Mouse (Mus musculus) embryonic facial prominence, embryonic 10.5 days (tissue): ENCODE measurements around the gene Sf1. TPM values are rescaled to one million over a fixed set of nuclear protein-coding genes. Genes with fewer than 3 reads are reported as not detected.
A peak's percentile ranks its signal among the peaks of the same experiment; 100 is the strongest.

Experiments
- DNase-seq: peaks from one replicate; pipeline ENCODE4 v3.0.0-alpha.2; 2017; ENCODE audit warnings: low spot score
- H3K27ac ChIP-seq: fragments of 300-500 bp; sonication (generic); replicated peaks from 2 replicates; pipeline ENCODE4 v1.5.1; 2016; ENCODE audit warnings: mild to moderate bottlenecking
- H3K27me3 ChIP-seq: fragments of 300-500 bp; sonication (generic); replicated peaks from 2 replicates; pipeline ENCODE4 v1.6.1; 2016; ENCODE audit warnings: low read depth, mild to moderate bottlenecking; ENCODE audit not compliant: poor library complexity, severe bottlenecking
- H3K36me3 ChIP-seq: fragments of 300-500 bp; sonication (generic); replicated peaks from 2 replicates; pipeline ENCODE4 v1.6.1; 2016; ENCODE audit warnings: mild to moderate bottlenecking, moderate library complexity
- H3K4me1 ChIP-seq: fragments of 300-500 bp; sonication (generic); 2 replicates; pipeline ENCODE4 v1.6.1; 2016
- H3K4me3 ChIP-seq: fragments of 300-500 bp; sonication (generic); 2 replicates; pipeline ENCODE4 v1.5.1; 2016; ENCODE audit warnings: mild to moderate bottlenecking, moderate library complexity
- H3K9me3 ChIP-seq: fragments of 300-500 bp; sonication (generic); 2 replicates; pipeline ENCODE4 v1.6.1; 2016; ENCODE audit warnings: mild to moderate bottlenecking
- WGBS: fragments of 180-500 bp; shearing (Covaris S2); methylation state at CpG from one replicate; pipeline ENCODE4 v1.1.7; 2016; 5-methylcytosine and 5-hydroxymethylcytosine counted together
- polyA plus RNA-seq: library from polyadenylated mRNA; unstranded; fragments of >200 nt; fragmentation: Nextera tagmentation; extraction: Ambion mirVana; gene quantifications from 2 replicates; pipeline ENCODE4 v1.2.1, GENCODE M21; 2016

Gene Sf1
- polyA plus RNA-seq, 1 experiment from 2014 or later = 185 TPM

- H3K9me3 ChIP-seq = no peaks in the 10 kb centered on the region
- 53% methylated on average over 5 of the region's 5 CpGs for WGBS
- H3K36me3 ChIP-seq = peaks cover 26% of the 10 kb centered on the region
- H3K27me3 ChIP-seq = peaks cover 4% of the 10 kb centered on the region; the same call in 1 of the 2 replicates
- H3K4me1 ChIP-seq = peaks cover 32% of the 10 kb centered on the region
- no peak for DNase-seq
- no peak overlapping the region for H3K4me3 ChIP-seq
- 0 out of 2 replicates have a peak overlapping the region, but pooled peaks have one; percentile 0 for H3K27ac ChIP-seq
Observed at GRCm38 (mm10) chr19:6383470-6383869, 20.0 kb downstream of the Sf1 start.

GRCm38 (mm10) chr19:6384128-6384527 is 20.6 kb downstream of the Sf1 start, which contains the start of gene Pygm:
Gene Pygm (plus strand): TSS chr19:6384399.
- Histone ChIP-seq H3K27me3 (peaks cover 11% of the 10 kb centered on the region), H3K4me3 (no peak within 1 kb of the TSS; the same call in 1 of the 2 replicates), H3K4me1 (peaks cover 35% of the 10 kb centered on the region), H3K27ac (peak within 1 kb of the TSS; percentile 7; the same call in 1 of the 2 replicates), H3K9me3 (no peaks in the 10 kb centered on the region), H3K36me3 (peaks cover 19% of the 10 kb centered on the region)
- peak; percentile 45 for DNase-seq
- 17% methylated on average over 7 of the region's 7 CpGs for WGBS

- DNase-seq = no peak
- 67% methylated on average over 11 of the region's 11 CpGs for WGBS
- Histone ChIP-seq H3K9me3 (no peaks in the 10 kb centered on the region), H3K36me3 (peaks cover 11% of the 10 kb centered on the region), H3K27ac (no peak overlapping the region), H3K4me1 (peaks cover 43% of the 10 kb centered on the region), H3K4me3 (no peak overlapping the region), H3K27me3 (peaks cover 15% of the 10 kb centered on the region)
Observed at GRCm38 (mm10) chr19:6384954-6385353, 21.5 kb downstream of the Sf1 start.

DNA sequence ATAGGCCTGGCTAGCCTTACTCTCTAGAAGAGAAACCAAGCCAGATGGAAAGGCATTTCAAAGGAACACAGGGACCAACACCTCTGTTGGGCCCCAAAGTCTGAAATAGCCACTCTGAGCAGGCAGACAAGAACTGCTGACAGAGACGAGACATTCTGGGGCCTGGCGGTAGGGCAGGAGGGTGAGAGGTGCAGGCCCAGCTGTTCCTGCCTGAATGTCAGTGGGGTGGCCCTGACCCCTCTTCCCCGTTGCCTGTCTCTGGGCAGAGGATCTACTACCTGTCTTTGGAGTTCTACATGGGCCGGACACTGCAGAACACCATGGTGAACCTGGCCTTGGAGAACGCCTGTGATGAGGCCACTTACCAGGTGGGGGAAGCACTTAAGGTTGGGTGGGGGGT is 21.9 kb downstream of the Sf1 start:
- H3K27ac ChIP-seq = no peak overlapping the region
- H3K9me3 ChIP-seq = no peaks in the 10 kb centered on the region
- H3K27me3 ChIP-seq = peaks cover 15% of the 10 kb centered on the region
- H3K4me1 ChIP-seq = peaks cover 48% of the 10 kb centered on the region
- 0 out of 2 replicates have a peak overlapping the region, but pooled peaks have one; percentile 1 for H3K4me3 ChIP-seq
- WGBS = 74% methylated on average over 5 of the region's 5 CpGs
- H3K36me3 ChIP-seq = peaks cover 9% of the 10 kb centered on the region
- no peak for DNase-seq

DNA sequence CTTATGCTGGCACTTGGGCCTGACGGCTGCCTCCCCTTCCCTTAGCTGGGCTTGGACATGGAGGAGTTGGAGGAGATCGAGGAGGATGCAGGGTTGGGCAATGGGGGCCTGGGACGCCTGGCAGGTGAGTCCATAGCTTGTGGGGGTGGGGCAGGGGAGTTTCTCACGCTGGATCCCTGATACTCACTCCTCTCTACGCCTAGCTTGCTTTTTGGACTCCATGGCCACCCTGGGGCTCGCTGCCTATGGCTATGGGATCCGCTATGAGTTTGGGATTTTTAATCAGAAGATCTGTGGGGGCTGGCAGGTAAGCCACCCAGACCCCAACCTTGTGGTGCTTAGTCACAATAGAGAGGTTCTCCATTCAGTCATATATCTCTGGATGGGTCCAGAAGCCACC is 22.3 kb downstream of the Sf1 start:
- H3K27ac ChIP-seq = no peak overlapping the region
- H3K4me3 ChIP-seq = 0 out of 2 replicates have a peak overlapping the region, but pooled peaks have one; percentile 1
- no peak for DNase-seq
- H3K9me3 ChIP-seq = no peaks in the 10 kb centered on the region
- 80% methylated on average over 7 of the region's 7 CpGs for WGBS
- peaks cover 5% of the 10 kb centered on the region for H3K36me3 ChIP-seq
- peaks cover 15% of the 10 kb centered on the region for H3K27me3 ChIP-seq
- H3K4me1 ChIP-seq = peaks cover 51% of the 10 kb centered on the region

DNA sequence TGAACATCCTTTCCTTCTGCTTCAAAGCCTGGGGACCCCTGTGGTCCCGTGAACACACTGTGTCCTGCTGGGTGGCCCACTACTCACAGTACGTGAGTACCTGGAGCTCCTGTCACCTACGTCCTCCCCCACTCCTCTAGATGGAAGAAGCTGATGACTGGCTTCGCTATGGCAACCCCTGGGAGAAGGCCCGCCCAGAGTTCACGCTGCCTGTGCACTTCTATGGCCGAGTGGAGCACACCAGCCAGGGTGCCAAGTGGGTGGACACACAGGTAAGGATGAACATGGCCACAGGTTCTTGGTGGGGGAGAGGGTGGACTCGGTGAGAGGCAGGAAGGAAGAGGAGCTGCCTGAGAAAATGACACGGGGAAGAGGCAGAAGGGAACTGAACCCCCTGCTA is 22.7 kb downstream of the Sf1 start:
- Histone ChIP-seq H3K36me3 (peaks cover 1% of the 10 kb centered on the region), H3K4me1 (peaks cover 51% of the 10 kb centered on the region), H3K27ac (no peak overlapping the region), H3K9me3 (no peaks in the 10 kb centered on the region), H3K4me3 (no peak overlapping the region), H3K27me3 (peaks cover 15% of the 10 kb centered on the region)
- WGBS = 68% methylated on average over 9 of the region's 9 CpGs
- DNase-seq = no peak

DNA sequence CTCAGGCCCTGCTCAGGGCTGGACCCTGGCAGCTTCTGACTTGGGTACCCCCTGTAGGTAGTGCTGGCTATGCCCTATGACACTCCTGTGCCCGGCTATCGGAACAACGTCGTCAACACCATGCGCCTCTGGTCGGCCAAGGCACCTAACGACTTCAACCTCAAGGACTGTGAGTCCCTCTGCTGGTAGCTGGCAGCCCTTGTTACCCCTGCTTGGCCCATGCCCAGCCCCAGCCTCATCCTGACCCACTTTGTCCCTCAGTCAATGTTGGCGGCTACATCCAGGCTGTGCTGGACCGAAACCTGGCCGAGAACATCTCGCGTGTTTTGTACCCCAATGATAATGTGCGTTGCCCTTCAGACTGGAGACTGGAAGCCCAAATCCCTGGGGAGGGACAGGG is 24.5 kb downstream of the Sf1 start:
- Histone ChIP-seq H3K9me3 (no peaks in the 10 kb centered on the region), H3K4me1 (peaks cover 51% of the 10 kb centered on the region), H3K27me3 (peaks cover 15% of the 10 kb centered on the region), H3K4me3 (no peak overlapping the region), H3K36me3 (no peaks in the 10 kb centered on the region), H3K27ac (no peak overlapping the region)
- DNase-seq = no peak
- WGBS = 86% methylated on average over 13 of the region's 13 CpGs

- peak; percentile 66 for DNase-seq
- no peaks in the 10 kb centered on the region for H3K36me3 ChIP-seq
- peak overlapping the region; percentile 71; the same call in 1 of the 2 replicates for H3K27ac ChIP-seq
- no peaks in the 10 kb centered on the region for H3K9me3 ChIP-seq
- peak overlapping the region; percentile 53 for H3K4me3 ChIP-seq
- WGBS = 2% methylated on average over 16 of the region's 16 CpGs
- peaks cover 15% of the 10 kb centered on the region for H3K27me3 ChIP-seq
- H3K4me1 ChIP-seq = peaks cover 34% of the 10 kb centered on the region
Observed at GRCm38 (mm10) chr19:6389803-6390202, 26.3 kb downstream of the Sf1 start.

- H3K27ac ChIP-seq = no peak overlapping the region
- WGBS = 54% methylated on average over 6 of the region's 6 CpGs
- peaks cover 15% of the 10 kb centered on the region for H3K27me3 ChIP-seq
- no peak for DNase-seq
- no peaks in the 10 kb centered on the region for H3K9me3 ChIP-seq
- peaks cover 30% of the 10 kb centered on the region for H3K4me1 ChIP-seq
- H3K36me3 ChIP-seq = no peaks in the 10 kb centered on the region
- peak overlapping the region; percentile 53 for H3K4me3 ChIP-seq
Observed at GRCm38 (mm10) chr19:6390251-6390650, 26.8 kb downstream of the Sf1 start.

DNA sequence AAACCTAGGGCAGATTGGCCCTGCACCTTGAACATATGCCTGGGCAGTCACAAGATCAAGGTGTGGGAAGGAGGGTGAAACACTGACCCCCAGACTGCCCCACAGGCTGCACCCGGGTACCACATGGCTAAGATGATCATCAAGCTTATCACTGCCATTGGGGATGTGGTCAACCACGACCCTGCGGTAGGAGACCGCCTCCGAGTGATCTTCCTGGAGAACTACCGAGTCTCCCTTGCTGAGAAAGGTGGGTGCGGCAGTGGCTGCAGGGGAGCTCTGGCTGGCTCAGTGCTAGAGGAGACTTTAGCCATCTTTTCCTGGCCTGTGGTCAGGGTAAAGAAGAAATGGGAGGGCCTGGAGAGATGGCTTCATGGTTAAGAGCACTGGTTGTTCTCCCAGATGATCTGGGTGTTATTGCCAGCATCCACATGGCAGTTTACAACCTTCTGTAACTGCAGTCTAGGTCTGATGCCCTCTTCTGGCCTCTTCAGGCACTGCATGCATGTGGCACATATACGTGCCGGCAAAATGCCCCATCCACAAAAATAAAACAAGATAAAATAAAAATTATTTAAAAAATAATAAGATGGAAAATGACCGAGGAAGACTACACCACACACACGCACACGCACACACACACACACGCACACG is 29.4 kb downstream of the Sf1 start:
- H3K4me1 ChIP-seq = peaks cover 19% of the 10 kb centered on the region
- H3K36me3 ChIP-seq = no peaks in the 10 kb centered on the region
- 92% methylated on average over 14 of the region's 14 CpGs for WGBS

GRCm38 (mm10) chr19:6393637-6394036 is 30.1 kb downstream of the Sf1 start:
- Histone ChIP-seq H3K36me3 (no peaks in the 10 kb centered on the region), H3K27ac (no peak overlapping the region), H3K4me1 (peaks cover 24% of the 10 kb centered on the region), H3K27me3 (peaks cover 35% of the 10 kb centered on the region), H3K9me3 (no peaks in the 10 kb centered on the region), H3K4me3 (no peak overlapping the region)
- 89% methylated on average over 16 of the region's 16 CpGs for WGBS
- DNase-seq = no peak

More for the DNA sequence above, 29.4 kb downstream of the Sf1 start:
- peaks cover 33% of the 10 kb centered on the region for H3K27me3 ChIP-seq
- no peak overlapping the region for H3K4me3 ChIP-seq
- DNase-seq = no peak
- no peaks in the 10 kb centered on the region for H3K9me3 ChIP-seq
- H3K27ac ChIP-seq = no peak overlapping the region

- H3K27ac ChIP-seq = no peak overlapping the region
- H3K4me1 ChIP-seq = peaks cover 31% of the 10 kb centered on the region
- H3K9me3 ChIP-seq = no peaks in the 10 kb centered on the region
- 92% methylated on average over 5 of the region's 5 CpGs for WGBS
- peaks cover 51% of the 10 kb centered on the region for H3K27me3 ChIP-seq
- DNase-seq = no peak
- no peaks in the 10 kb centered on the region for H3K36me3 ChIP-seq
- no peak overlapping the region for H3K4me3 ChIP-seq
Observed at GRCm38 (mm10) chr19:6396237-6396636, 32.7 kb downstream of the Sf1 start.

- no peaks in the 10 kb centered on the region for H3K9me3 ChIP-seq
- no peaks in the 10 kb centered on the region for H3K36me3 ChIP-seq
- peaks cover 46% of the 10 kb centered on the region for H3K4me1 ChIP-seq
- H3K27me3 ChIP-seq = peaks cover 66% of the 10 kb centered on the region
- WGBS = 84% methylated on average over 22 of the region's 22 CpGs
- DNase-seq = no peak
- H3K27ac ChIP-seq = no peak overlapping the region
- no peak overlapping the region; the same call in 1 of the 2 replicates for H3K4me3 ChIP-seq
Observed at GRCm38 (mm10) chr19:6397582-6398249, 34.2 kb downstream of the Sf1 start.
